Mouse (Mus musculus): Measurements from ENCODE around the gene Adra1b.

DNA sequence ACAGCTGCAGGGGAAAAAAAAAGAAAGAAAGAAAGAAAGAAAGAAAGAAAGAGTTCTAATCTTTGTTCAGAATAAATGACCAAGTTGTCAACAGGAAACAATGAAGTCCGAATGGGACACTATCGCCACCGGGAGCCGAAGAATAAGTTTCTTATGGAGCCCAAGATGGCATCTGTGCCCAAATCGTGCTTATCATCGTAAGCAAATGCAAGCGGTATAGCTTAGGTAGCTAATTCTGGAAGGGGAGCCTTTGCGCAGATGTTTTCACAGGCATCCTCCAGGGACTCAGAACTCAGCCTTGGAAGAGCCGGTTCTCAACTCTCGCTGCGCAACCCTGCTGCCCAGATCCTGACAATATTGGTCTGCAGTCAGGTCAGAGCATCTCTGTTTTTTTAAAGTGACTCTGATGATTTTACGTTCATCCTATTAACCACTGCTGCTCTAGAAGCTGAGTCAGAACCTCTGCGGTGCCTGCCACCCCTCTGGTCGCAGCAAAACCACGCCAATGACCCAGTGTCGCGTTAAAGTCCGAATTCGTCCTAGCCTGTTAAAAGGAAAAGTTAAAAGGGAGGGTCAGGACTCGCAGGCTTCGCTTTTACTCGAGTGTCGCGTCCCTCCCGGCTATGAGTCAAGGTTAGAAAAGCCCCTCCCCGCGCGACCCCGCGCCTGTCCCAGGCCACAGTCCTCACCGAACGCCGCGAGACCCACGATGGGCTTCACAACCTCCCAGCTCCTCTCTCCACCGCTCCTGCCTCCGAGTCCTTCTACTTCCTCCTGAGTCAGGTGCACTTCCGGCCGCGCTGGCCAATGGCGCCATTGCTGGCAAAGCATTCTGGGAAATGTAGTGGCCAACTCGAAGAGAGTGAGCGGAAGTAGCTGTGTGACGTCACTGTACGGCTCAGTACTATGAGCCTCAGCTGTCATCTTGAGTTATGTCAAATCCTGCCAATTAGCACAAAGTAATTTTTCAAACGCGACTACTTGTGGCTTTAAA is 153.5 kb downstream of the Adra1b start, which contains the start of gene Ttc1:
- peak; percentile 78 for TF ChIP-seq POLR2A (IDR thresholded peaks at IDR 0.05; ENCODE audit: insufficient read depth, low read length)
- TF ChIP-seq CTCF (IDR thresholded peaks at IDR 0.05; ENCODE audit: low read depth, low read length): no peak
